Mouse (Mus musculus) stomach, postnatal 0 days (tissue): ENCODE measurements around the gene Slc35b1. TPM values are rescaled to one million over a fixed set of nuclear protein-coding genes. Genes with fewer than 3 reads are reported as not detected.

Experiments
- ATAC-seq: fragments of 200-750 bp; cut with Nextera tagmentation; 2 replicates; pipeline ENCODE4 v1.8.0; 2017; ENCODE audit not compliant: low FRiP score, low TSS enrichment
- DNase-seq: peaks from one replicate; pipeline ENCODE4 v3.0.0-alpha.2; 2016; ENCODE audit warnings: low spot score
- H3K27ac ChIP-seq: fragments of 300-500 bp; sonication (generic); replicated peaks from 2 replicates; pipeline ENCODE4 v1.5.1; 2014; ENCODE audit warnings: mild to moderate bottlenecking, control low read depth
- H3K27me3 ChIP-seq: fragments of 300-500 bp; sonication (generic); 2 replicates; pipeline ENCODE4 v1.6.1; 2014; ENCODE audit warnings: low read length; ENCODE audit not compliant: control insufficient read depth, insufficient read depth
- H3K36me3 ChIP-seq: fragments of 300-500 bp; sonication (generic); 2 replicates; pipeline ENCODE4 v1.6.1; 2014; ENCODE audit warnings: low read length, mixed read lengths; ENCODE audit not compliant: control insufficient read depth, insufficient read depth
- H3K4me1 ChIP-seq: fragments of 300-500 bp; sonication (generic); replicated peaks from 2 replicates; pipeline ENCODE4 v1.6.1; 2014; ENCODE audit warnings: antibody characterized with exemption; ENCODE audit not compliant: control insufficient read depth, insufficient read depth
- H3K4me2 ChIP-seq: fragments of 300-500 bp; sonication (generic); replicated peaks from 2 replicates; pipeline ENCODE4 v1.6.1; 2014; ENCODE audit warnings: low read depth, mild to moderate bottlenecking, control low read depth, moderate library complexity
- H3K4me3 ChIP-seq: fragments of 300-500 bp; sonication (generic); 2 replicates; pipeline ENCODE4 v1.5.1; 2014; ENCODE audit warnings: low read depth, low read length, control low read depth
- H3K9ac ChIP-seq: fragments of 300-500 bp; sonication (generic); 2 replicates; pipeline ENCODE4 v1.6.1; 2014; ENCODE audit warnings: mild to moderate bottlenecking, low read length, control low read depth, mixed read lengths
- H3K9me3 ChIP-seq: fragments of 300-500 bp; sonication (generic); 2 replicates; pipeline ENCODE4 v1.6.1; 2016; ENCODE audit warnings: low read length; ENCODE audit not compliant: control insufficient read depth
- CTCF ChIP-seq: IDR thresholded peaks from 2 replicates; pipeline ENCODE4 v1.5.1; 2016; ENCODE audit warnings: antibody characterized with exemption, low read depth, mild to moderate bottlenecking, moderate library complexity
- EP300 ChIP-seq: optimal IDR thresholded peaks from 2 replicates; pipeline ENCODE3; 2016; ENCODE audit warnings: antibody characterized with exemption
- WGBS: fragments of 180-500 bp; shearing (Covaris S2); extraction: QIAGEN DNeasy Blood & Tissue Kit; methylation state at CpG from one replicate; pipeline ENCODE4 v1.1.7; 2014; 5-methylcytosine and 5-hydroxymethylcytosine counted together
- polyA plus RNA-seq: library from polyadenylated mRNA; unstranded; fragments of >200 nt; fragmentation: Nextera tagmentation; extraction: Ambion mirVana; gene quantifications from 2 replicates; pipeline ENCODE4 v1.2.1, GENCODE M21; 2015

The Slc35b1 gene
- polyA plus RNA-seq, 1 experiment from 2014 or later = 110 TPM

DNA sequence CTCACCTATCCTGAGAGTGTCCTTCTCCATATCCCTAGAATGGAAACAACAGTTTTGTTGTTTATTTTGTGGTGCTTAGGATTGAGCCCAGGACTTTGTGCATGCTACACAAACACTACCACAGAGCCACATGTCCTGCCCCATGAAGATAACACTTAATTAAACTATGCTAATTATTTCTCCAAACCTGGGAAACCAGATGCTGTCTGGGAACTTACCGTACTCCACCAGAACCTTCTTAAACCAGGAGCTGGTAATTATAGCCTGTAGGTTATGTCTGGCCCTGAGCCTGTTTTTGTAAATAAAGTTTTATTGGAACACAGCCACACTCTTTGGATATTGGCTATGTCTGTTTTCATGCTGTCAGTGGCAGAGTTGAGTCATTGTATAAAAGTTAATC is 44.2 kb upstream of the Slc35b1 start:
- Histone ChIP-seq H3K4me3 (no peak overlapping the region), H3K9ac (no peak overlapping the region), H3K4me2 (no peak overlapping the region), H3K27me3 (no peaks in the 10 kb centered on the region), H3K36me3 (no peaks in the 10 kb centered on the region), H3K4me1 (peaks cover 8% of the 10 kb centered on the region), H3K27ac (no peak overlapping the region), H3K9me3 (no peaks in the 10 kb centered on the region)
- TF ChIP-seq CTCF (no peak), EP300 (no peak)
- 64% methylated on average over 1 of the region's 1 CpGs for WGBS
- ATAC-seq (no peak), DNase-seq (no peak)

- TF ChIP-seq EP300 (no peak), CTCF (no peak)
- no peak overlapping the region for H3K4me3 ChIP-seq
- H3K9ac ChIP-seq = no peak overlapping the region
- H3K4me2 ChIP-seq = no peak overlapping the region
- peaks cover 8% of the 10 kb centered on the region for H3K4me1 ChIP-seq
- ATAC-seq (no peak), DNase-seq (no peak)
- H3K27me3 ChIP-seq = no peaks in the 10 kb centered on the region
- 43% methylated on average over 5 of the region's 5 CpGs for WGBS
- H3K9me3 ChIP-seq = no peaks in the 10 kb centered on the region
- no peak overlapping the region for H3K27ac ChIP-seq
- no peaks in the 10 kb centered on the region for H3K36me3 ChIP-seq
These were observed 43.8 kb upstream of the Slc35b1 start for GRCm38 (mm10) chr11:95340664-95341063.

- H3K4me2 ChIP-seq = no peak overlapping the region
- H3K27ac ChIP-seq = no peak overlapping the region
- no peak overlapping the region for H3K9ac ChIP-seq
- WGBS = 64% methylated on average over 4 of the region's 4 CpGs
- no peaks in the 10 kb centered on the region for H3K36me3 ChIP-seq
- TF ChIP-seq CTCF (no peak), EP300 (no peak)
- H3K4me3 ChIP-seq = no peak overlapping the region
- no peak for ATAC-seq
- H3K9me3 ChIP-seq = no peaks in the 10 kb centered on the region
- no peaks in the 10 kb centered on the region for H3K27me3 ChIP-seq
- DNase-seq = no peak
- peaks cover 3% of the 10 kb centered on the region for H3K4me1 ChIP-seq
These were observed 41.3 kb upstream of the Slc35b1 start for GRCm38 (mm10) chr11:95343180-95343579.

- Histone ChIP-seq H3K27ac (no peak overlapping the region), H3K9ac (no peak overlapping the region), H3K27me3 (no peaks in the 10 kb centered on the region), H3K4me1 (peaks cover 3% of the 10 kb centered on the region; the same call in 1 of the 2 replicates), H3K36me3 (no peaks in the 10 kb centered on the region; the same call in 1 of the 2 replicates), H3K4me2 (no peak overlapping the region), H3K9me3 (no peaks in the 10 kb centered on the region), H3K4me3 (no peak overlapping the region)
- ATAC-seq (no peak), DNase-seq (no peak)
- TF ChIP-seq CTCF = no peak
- no peak for TF ChIP-seq EP300
- WGBS = 51% methylated on average over 2 of the region's 2 CpGs
These were observed 40.3 kb upstream of the Slc35b1 start for GRCm38 (mm10) chr11:95344181-95344580.

GRCm38 (mm10) chr11:95350289-95350688 is 34.2 kb upstream of the Slc35b1 start:
- no peak overlapping the region for H3K4me3 ChIP-seq
- ATAC-seq = 0 out of 2 replicates have a peak, but pooled peaks have one; percentile 45
- no peaks in the 10 kb centered on the region; the same call in 1 of the 2 replicates for H3K36me3 ChIP-seq
- no peaks in the 10 kb centered on the region for H3K9me3 ChIP-seq
- 56% methylated on average over 6 of the region's 6 CpGs for WGBS
- H3K27ac ChIP-seq = peak overlapping the region; percentile 30; the same call in 1 of the 2 replicates
- H3K9ac ChIP-seq = no peak overlapping the region
- no peaks in the 10 kb centered on the region for H3K27me3 ChIP-seq
- H3K4me2 ChIP-seq = no peak overlapping the region
- no peaks in the 10 kb centered on the region for H3K4me1 ChIP-seq
- peak; percentile 42 for DNase-seq
- TF ChIP-seq EP300 (no peak), CTCF (no peak)

GRCm38 (mm10) chr11:95350960-95351359 is 33.5 kb upstream of the Slc35b1 start:
- ATAC-seq (peak; percentile 92), DNase-seq (peak; percentile 58)
- Histone ChIP-seq H3K4me1 (no peaks in the 10 kb centered on the region), H3K9me3 (no peaks in the 10 kb centered on the region), H3K27me3 (no peaks in the 10 kb centered on the region), H3K9ac (no peak overlapping the region), H3K36me3 (no peaks in the 10 kb centered on the region; the same call in 1 of the 2 replicates), H3K27ac (no peak overlapping the region), H3K4me2 (no peak overlapping the region), H3K4me3 (no peak overlapping the region)
- 66% methylated on average over 3 of the region's 3 CpGs for WGBS
- no peak for TF ChIP-seq CTCF
